Mouse (Mus musculus): ENCODE data around the gene 1700009N14Rik.

The 1700009N14Rik gene

DNA sequence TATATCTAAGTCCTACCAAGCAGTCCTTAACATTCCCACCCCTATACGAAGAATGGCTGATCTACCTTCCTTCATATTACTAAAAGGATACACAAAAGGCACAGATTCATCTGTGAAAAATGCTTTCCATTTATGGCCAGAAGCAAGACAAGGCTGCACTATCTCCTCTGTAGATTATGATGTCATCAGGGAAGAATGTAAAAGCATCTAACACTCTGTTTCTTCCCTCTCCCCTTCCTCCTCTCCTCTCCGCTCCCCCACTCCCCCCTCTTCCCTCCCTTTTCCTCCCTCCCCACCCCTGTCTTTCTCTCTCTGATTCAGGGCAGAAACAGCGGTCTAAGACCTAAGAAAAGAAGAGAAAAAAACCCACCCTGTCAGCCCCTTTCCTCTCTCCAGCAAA, at the start of gene 1700009N14Rik:
TSS of gene 1700009N14Rik (plus strand) at position 227 of the 400 bp plus-strand sequence.
- in situ Hi-C loops (cut with MboI, MseI), result no loop called here

DNA sequence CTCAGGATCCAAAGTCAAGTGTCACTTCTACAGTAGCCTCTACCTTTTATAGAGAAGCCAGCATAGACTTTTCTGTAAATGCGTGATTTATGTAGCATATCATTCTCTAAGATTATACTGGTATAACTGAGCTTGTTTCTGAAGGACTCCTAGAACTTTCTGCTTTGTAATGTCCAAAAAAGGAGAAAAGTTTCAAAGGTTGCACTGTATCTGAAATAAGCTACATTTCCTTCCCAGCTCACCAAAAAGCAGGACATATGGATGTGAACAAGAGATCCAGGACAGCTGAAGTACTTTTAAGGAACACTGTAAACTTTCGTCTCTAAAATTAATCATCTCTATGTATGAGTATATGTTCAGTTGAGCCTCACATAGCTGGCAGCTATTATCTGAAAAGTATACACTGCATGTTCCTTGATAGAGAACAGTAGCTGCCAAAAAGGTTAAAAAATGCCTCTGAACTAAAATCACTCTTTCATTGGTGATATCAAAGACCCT, 12.2 kb upstream of the 1700009N14Rik start:
- in situ Hi-C loops (cut with MboI, MseI), result no loop called here

DNA sequence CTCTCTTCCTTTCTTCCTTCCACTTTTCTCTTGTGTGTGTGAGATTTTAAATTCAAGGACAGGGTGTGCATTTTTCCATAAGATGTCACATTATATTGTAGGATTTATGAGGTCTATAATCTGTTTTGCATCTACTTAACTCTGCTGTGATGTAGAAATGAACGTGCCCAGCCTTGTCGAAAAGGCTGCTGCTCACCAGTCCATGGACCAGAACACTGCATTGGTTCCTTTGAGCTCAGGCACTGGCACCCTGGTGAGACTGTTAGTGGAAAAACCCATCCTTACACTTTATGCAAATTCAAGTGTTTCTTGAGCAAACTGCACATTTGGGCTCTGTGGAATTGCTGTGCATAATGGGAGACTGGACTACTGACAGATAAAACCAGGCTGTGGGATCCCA, 24.2 kb downstream of the 1700009N14Rik start:
- in situ Hi-C loops (cut with MboI, MseI), result no loop called here

DNA sequence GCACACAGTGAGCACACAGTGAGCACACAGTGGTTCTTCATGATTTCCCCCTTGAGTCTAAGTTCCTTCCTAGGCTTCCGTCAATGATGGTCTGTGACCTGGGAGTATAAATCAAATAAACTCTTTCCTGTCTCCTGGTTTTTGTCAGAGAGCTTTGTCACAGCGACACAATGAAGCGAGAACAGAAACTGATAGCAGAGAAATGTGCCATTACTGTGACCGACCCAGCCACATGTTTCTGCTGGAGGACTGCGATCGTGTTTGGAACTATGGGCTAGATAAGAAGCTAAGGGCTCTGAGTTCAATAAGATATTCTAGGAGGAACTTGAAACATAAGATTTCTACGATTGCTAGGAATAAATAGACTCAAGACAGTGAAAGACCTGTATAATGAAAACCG, 36.3 kb downstream of the 1700009N14Rik start:
- in situ Hi-C loops (cut with MboI, MseI), result no loop called here

DNA sequence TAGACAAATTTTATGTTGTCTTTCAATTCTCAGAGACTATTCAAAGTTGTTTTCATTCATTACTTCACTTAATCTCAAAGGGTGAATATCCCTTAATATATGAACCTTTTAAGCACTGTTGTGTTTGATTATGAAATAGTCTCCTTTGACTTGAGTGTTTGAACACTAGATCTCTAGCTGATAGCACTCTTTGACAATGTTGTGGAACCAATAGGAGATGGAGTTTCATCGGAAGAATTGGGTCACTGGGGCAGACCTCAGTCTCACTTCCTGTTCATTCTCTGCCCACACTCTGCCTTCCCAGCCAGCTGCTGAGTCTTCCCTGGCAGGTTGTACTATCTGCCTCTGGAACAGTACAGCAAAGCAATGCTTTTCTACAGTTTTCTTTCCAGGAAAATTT, 43.5 kb downstream of the 1700009N14Rik start:
- in situ Hi-C loops (cut with MboI, MseI), result no loop called here

DNA sequence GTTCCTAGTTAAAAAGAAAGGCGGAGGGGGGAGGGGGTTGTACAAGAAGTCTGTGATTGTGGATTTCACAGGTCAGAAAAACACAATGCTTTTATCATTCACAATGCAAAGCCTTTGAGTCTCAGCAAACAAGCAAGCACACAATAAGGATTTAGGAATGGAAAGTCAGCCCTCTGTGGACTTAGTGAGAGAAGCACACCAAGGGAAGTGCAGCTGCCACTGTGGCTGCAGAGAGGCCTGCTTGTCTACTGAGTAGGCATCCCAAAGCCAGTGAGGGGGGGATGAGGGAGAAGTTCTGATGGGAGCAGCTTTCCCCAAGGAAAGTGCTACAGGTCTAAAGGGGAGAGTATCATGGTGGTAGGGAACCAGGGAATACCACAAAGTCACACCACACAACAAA, 45.8 kb downstream of the 1700009N14Rik start:
- in situ Hi-C loops (cut with MboI, MseI), result no loop called here
